Mouse (Mus musculus): ENCODE results near the gene Kif14. TPM values are rescaled to one million over a fixed set of nuclear protein-coding genes. Genes with fewer than 3 reads are reported as not detected.
"Not testable (repeated sequence)": the region's sequence is repeated elsewhere in the genome, so short reads cannot be mapped to it uniquely, and the experiment has no call there.

Kif14 gene
- total and polyA plus RNA-seq, 3 experiments, result 0.02 to 0.30 (median 0.08) TPM

GRCm38 (mm10) chr1:136550285-136550684 lies 84.1 kb downstream of the Kif14 start:
- Histone ChIP-seq H3K4me3 (no peak overlapping the region), H3K27me3 (ENCODE audit: control insufficient read depth, insufficient read depth, low read length) (no peaks in the 10 kb centered on the region), H3K4me1 (ENCODE audit: control insufficient read depth, insufficient read depth, low read length) (no peaks in the 10 kb centered on the region), H3K9ac (ENCODE audit: low read depth, low read length) (no peak overlapping the region), H3K27ac (no peak overlapping the region), H3K36me3 (ENCODE audit: control insufficient read depth, insufficient read depth, low read length) (no peaks in the 10 kb centered on the region), H3K79me2 (replicated peaks; ENCODE audit: control insufficient read depth, insufficient read depth, low read length) (no peaks in the 10 kb centered on the region)
- 94% methylated on average over 6 of the region's 6 CpGs for WGBS
- TF ChIP-seq POLR2A (IDR thresholded peaks at IDR 0.05; ENCODE audit: insufficient read depth, low read depth, low read length), result no peak
- no peak for TF ChIP-seq CTCF (IDR thresholded peaks at IDR 0.05)
- TF ChIP-seq EP300 (IDR thresholded peaks at IDR 0.05; ENCODE audit: insufficient read depth, low read depth, low read length), result no peak
- DNase-seq, result no peak
- intact Hi-C loops (cut with DNase I), result loop anchor here (2.0 to 5.0 kb wide), 2 partner anchors 189 to 1497 kb away; no protein-coding TSS in a partner anchor

- DNase-seq, result peak; percentile 68 to 82
- Histone ChIP-seq H3K27me3 (ENCODE audit: control insufficient read depth, insufficient read depth, low read length) (no peaks in the 10 kb centered on the region), H3K36me3 (ENCODE audit: control insufficient read depth, insufficient read depth, low read length) (no peaks in the 10 kb centered on the region), H3K4me1 (ENCODE audit: control insufficient read depth, insufficient read depth, low read length) (no peaks in the 10 kb centered on the region), H3K79me2 (replicated peaks; ENCODE audit: control insufficient read depth, insufficient read depth, low read length) (no peaks in the 10 kb centered on the region), H3K4me3 (no peak overlapping the region), H3K9ac (ENCODE audit: low read depth, low read length) (no peak overlapping the region), H3K27ac (no peak overlapping the region)
- intact Hi-C loops (cut with DNase I), result loop anchor here (1.0 to 5.0 kb wide), 3 partner anchors 188 to 1496 kb away; no protein-coding TSS in a partner anchor
- 23% methylated on average over 16 of the region's 16 CpGs for WGBS
- peak; percentile 88; the same call in 1 of the 2 replicates for TF ChIP-seq EP300 (IDR thresholded peaks at IDR 0.05; ENCODE audit: insufficient read depth, low read depth, low read length)
- TF ChIP-seq POLR2A (IDR thresholded peaks at IDR 0.05; ENCODE audit: insufficient read depth, low read depth, low read length), result no peak
- TF ChIP-seq CTCF (IDR thresholded peaks at IDR 0.05), result peak; percentile 99
These were observed 84.9 kb downstream of the Kif14 start for GRCm38 (mm10) chr1:136550851-136551540.

GRCm38 (mm10) chr1:136554686-136555085 lies 88.5 kb downstream of the Kif14 start:
- no peak for DNase-seq
- H3K79me2 ChIP-seq (replicated peaks; ENCODE audit: control insufficient read depth, insufficient read depth, low read length), result no peaks in the 10 kb centered on the region
- no peak for TF ChIP-seq CTCF (IDR thresholded peaks at IDR 0.05)
- TF ChIP-seq POLR2A (IDR thresholded peaks at IDR 0.05; ENCODE audit: insufficient read depth, low read depth, low read length), result no peak
- no peak for TF ChIP-seq EP300 (IDR thresholded peaks at IDR 0.05; ENCODE audit: insufficient read depth, low read depth, low read length)
- no peak overlapping the region for H3K4me3 ChIP-seq
- no peaks in the 10 kb centered on the region for H3K27me3 ChIP-seq (ENCODE audit: control insufficient read depth, insufficient read depth, low read length)
- no peak overlapping the region for H3K27ac ChIP-seq
- no peaks in the 10 kb centered on the region for H3K36me3 ChIP-seq (ENCODE audit: control insufficient read depth, insufficient read depth, low read length)
- intact Hi-C loops (cut with DNase I), result loop anchor here (5.0 kb wide), 1 partner anchor 1493 kb away; no protein-coding TSS in a partner anchor
- no peak overlapping the region for H3K9ac ChIP-seq (ENCODE audit: low read depth, low read length)
- no peaks in the 10 kb centered on the region for H3K4me1 ChIP-seq (ENCODE audit: control insufficient read depth, insufficient read depth, low read length)
- 85% methylated on average over 3 of the region's 3 CpGs for WGBS

GRCm38 (mm10) chr1:136555892-136556291 lies 89.7 kb downstream of the Kif14 start:
- no peaks in the 10 kb centered on the region for H3K79me2 ChIP-seq (replicated peaks; ENCODE audit: control insufficient read depth, insufficient read depth, low read length)
- no peak overlapping the region for H3K4me3 ChIP-seq
- H3K36me3 ChIP-seq (ENCODE audit: control insufficient read depth, insufficient read depth, low read length), result no peaks in the 10 kb centered on the region
- WGBS, result 30% methylated on average over 7 of the region's 7 CpGs
- intact Hi-C loops (cut with DNase I), result no loop called here
- TF ChIP-seq POLR2A (IDR thresholded peaks at IDR 0.05; ENCODE audit: insufficient read depth, low read depth, low read length) (no peak), CTCF (IDR thresholded peaks at IDR 0.05) (peak; percentile 46)
- DNase-seq, result no peak
- no peak overlapping the region for H3K9ac ChIP-seq (ENCODE audit: low read depth, low read length)
- H3K27ac ChIP-seq, result no peak overlapping the region
- no peaks in the 10 kb centered on the region for H3K27me3 ChIP-seq (ENCODE audit: control insufficient read depth, insufficient read depth, low read length)
- H3K4me1 ChIP-seq (ENCODE audit: control insufficient read depth, insufficient read depth, low read length), result no peaks in the 10 kb centered on the region

- H3K4me3 ChIP-seq; H3K27ac ChIP-seq; H3K4me1 ChIP-seq (ENCODE audit: control insufficient read depth, insufficient read depth, low read length); H3K27me3 ChIP-seq (ENCODE audit: control insufficient read depth, insufficient read depth, low read length); H3K9ac ChIP-seq (ENCODE audit: low read depth, low read length); DNase-seq; intact Hi-C loops (cut with DNase I); H3K36me3 ChIP-seq (ENCODE audit: control insufficient read depth, insufficient read depth, low read length); H3K79me2 ChIP-seq (replicated peaks; ENCODE audit: control insufficient read depth, insufficient read depth, low read length): not testable (repeated sequence)
- 94% methylated on average over 2 of the region's 2 CpGs for WGBS
These were observed 90.5 kb downstream of the Kif14 start for GRCm38 (mm10) chr1:136556643-136557042.

- Histone ChIP-seq H3K36me3 (ENCODE audit: control insufficient read depth, insufficient read depth, low read length) (no peaks in the 10 kb centered on the region), H3K9ac (ENCODE audit: low read depth, low read length) (no peak overlapping the region), H3K27ac (no peak overlapping the region), H3K27me3 (ENCODE audit: control insufficient read depth, insufficient read depth, low read length) (no peaks in the 10 kb centered on the region), H3K4me3 (no peak overlapping the region), H3K4me1 (ENCODE audit: control insufficient read depth, insufficient read depth, low read length) (no peaks in the 10 kb centered on the region), H3K79me2 (replicated peaks; ENCODE audit: control insufficient read depth, insufficient read depth, low read length) (no peaks in the 10 kb centered on the region)
- intact Hi-C loops (cut with DNase I), result no loop called here
- 88% methylated on average over 12 of the region's 12 CpGs for WGBS
- no peak for DNase-seq
- TF ChIP-seq POLR2A (IDR thresholded peaks at IDR 0.05; ENCODE audit: insufficient read depth, low read depth, low read length) (no peak), CTCF (IDR thresholded peaks at IDR 0.05) (no peak), EP300 (IDR thresholded peaks at IDR 0.05; ENCODE audit: insufficient read depth, low read depth, low read length) (no peak)
These were observed 91.3 kb downstream of the Kif14 start for GRCm38 (mm10) chr1:136557436-136557835.

Data from heart, adult 2 months (tissue).